Mouse (Mus musculus): ENCODE data around the gene Tmem190. TPM values are rescaled to one million over a fixed set of nuclear protein-coding genes. Genes with fewer than 3 reads are reported as not detected.
"Not testable (repeated sequence)": the region's sequence is repeated elsewhere in the genome, so short reads cannot be mapped to it uniquely, and the experiment has no call there.

Gene Tmem190
- polyA plus RNA-seq, 1 experiment, result 534 TPM

DNA sequence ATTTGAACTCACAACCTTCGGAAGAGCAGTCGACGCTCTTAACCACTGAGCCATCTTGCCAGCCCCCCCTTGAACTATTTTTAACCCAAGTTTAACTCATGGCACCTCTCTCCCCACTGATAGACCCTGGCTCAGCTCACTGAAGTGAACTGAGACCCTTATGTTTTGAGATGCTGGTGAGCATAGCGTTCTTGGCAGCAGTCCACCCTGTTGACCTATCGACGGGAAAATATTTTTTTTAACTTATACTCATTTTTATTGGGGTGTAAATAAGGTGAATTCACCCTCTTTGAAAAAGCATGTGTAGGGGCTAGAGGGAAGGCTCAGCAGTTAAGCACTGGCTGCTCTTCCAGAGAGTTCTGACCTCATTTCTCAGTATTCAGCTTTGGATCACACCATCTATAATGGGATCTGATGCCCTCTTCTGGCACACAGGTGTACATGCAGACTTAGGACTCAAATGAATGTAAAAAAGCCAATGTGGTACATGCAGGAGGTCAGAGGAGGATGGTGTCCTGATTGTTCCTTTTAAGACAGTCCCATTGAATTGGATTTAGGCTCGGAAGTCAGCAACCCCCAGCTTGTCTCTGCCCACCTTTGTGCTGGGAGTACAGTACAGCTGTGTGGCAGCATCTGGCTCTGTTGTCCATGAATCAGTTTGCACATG, 13.2 kb downstream of the Tmem190 start:
- H3K4me1 ChIP-seq (ENCODE audit: control insufficient read depth, insufficient read depth, low read length), result no peaks in the 10 kb centered on the region
- TF ChIP-seq CTCF (IDR thresholded peaks at IDR 0.05; ENCODE audit: control insufficient read depth, insufficient read depth, insufficient replicate concordance, low read depth, low read length), result no peak
- TF ChIP-seq POLR2A (IDR thresholded peaks at IDR 0.05; ENCODE audit: control insufficient read depth, low read depth, low read length), result no peak
- no peak overlapping the region for H3K4me3 ChIP-seq (ENCODE audit: control insufficient read depth, low read depth, low read length)
- no peak overlapping the region for H3K27ac ChIP-seq (ENCODE audit: control insufficient read depth, insufficient read depth, low read depth, low read length)
- peaks cover 2% of the 10 kb centered on the region; the same call in 1 of the 2 replicates for H3K36me3 ChIP-seq (ENCODE audit: control insufficient read depth, insufficient read depth, low read length)
- H3K27me3 ChIP-seq (ENCODE audit: control insufficient read depth, insufficient read depth, low read length), result no peaks in the 10 kb centered on the region

DNA sequence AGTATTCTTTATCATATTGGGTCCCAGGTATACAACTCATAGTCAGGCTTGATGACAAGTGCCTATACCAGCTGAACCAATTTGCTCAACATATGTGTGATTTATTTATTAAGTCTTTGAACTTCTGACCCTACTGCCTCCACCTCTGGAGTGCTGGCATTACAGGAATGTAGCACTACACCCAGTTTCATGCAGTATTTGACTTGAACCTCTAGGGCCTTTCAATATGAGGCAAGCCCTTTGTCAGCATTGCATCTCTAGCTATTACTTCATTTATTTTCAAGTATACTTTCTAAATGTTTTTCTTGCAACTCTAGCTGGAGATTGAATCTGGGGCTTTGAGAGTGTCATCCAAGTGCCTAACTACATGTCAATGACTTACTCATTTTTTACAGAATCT, 19.5 kb downstream of the Tmem190 start:
- no peaks in the 10 kb centered on the region for H3K36me3 ChIP-seq (ENCODE audit: control insufficient read depth, insufficient read depth, low read length)
- no peaks in the 10 kb centered on the region for H3K4me1 ChIP-seq (ENCODE audit: control insufficient read depth, insufficient read depth, low read length)
- TF ChIP-seq CTCF (IDR thresholded peaks at IDR 0.05; ENCODE audit: control insufficient read depth, insufficient read depth, insufficient replicate concordance, low read depth, low read length), result no peak
- TF ChIP-seq POLR2A (IDR thresholded peaks at IDR 0.05; ENCODE audit: control insufficient read depth, low read depth, low read length), result no peak
- H3K4me3 ChIP-seq (ENCODE audit: control insufficient read depth, low read depth, low read length), result no peak overlapping the region
- no peak overlapping the region for H3K27ac ChIP-seq (ENCODE audit: control insufficient read depth, insufficient read depth, low read depth, low read length)
- no peaks in the 10 kb centered on the region for H3K27me3 ChIP-seq (ENCODE audit: control insufficient read depth, insufficient read depth, low read length)

DNA sequence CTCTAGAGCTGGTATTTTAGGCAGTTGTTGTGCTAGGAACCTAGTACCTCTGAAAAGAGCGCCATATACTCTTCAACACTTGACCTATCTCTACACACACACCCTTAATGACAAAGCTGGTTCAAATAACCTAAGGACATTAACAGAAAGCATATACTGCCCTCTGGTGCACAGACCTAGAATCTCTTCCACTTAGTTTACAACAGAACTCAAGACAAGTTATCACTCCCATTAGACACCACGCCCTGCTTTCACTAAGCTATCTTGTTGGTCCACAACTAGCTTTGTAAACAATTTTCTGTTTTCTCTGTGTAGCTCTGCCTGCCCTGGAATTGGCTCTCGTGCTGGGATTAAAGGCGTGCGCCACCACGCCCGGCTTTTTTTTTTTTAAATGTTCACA, 24.0 kb downstream of the Tmem190 start:
- Histone ChIP-seq H3K36me3 (ENCODE audit: control insufficient read depth, insufficient read depth, low read length) (peaks cover 6% of the 10 kb centered on the region), H3K27ac (ENCODE audit: control insufficient read depth, insufficient read depth, low read depth, low read length) (no peak overlapping the region), H3K4me1 (ENCODE audit: control insufficient read depth, insufficient read depth, low read length) (peaks cover 5% of the 10 kb centered on the region), H3K4me3 (ENCODE audit: control insufficient read depth, low read depth, low read length) (no peak overlapping the region), H3K27me3 (ENCODE audit: control insufficient read depth, insufficient read depth, low read length) (no peaks in the 10 kb centered on the region)
- TF ChIP-seq POLR2A (IDR thresholded peaks at IDR 0.05; ENCODE audit: control insufficient read depth, low read depth, low read length) (no peak), CTCF (IDR thresholded peaks at IDR 0.05; ENCODE audit: control insufficient read depth, insufficient read depth, insufficient replicate concordance, low read depth, low read length) (no peak)

DNA sequence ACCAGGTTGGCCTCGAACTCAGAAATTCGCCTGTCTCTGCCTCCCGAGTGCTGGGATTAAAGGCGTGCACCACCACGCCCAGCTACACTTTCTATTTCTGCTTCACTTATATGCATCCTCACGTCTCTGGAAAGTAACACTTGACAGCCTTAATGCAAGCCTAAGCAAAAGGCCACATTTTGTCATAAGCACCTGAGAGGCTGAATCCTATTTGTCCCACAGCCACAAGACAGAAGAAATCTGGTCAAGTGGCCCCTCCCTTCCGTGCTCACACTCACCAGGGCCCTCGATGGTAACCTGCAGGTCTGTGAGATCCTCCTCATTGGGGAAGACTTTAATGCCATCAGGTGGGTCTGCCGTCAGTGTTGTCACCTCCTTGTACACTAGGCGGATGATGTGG, 28.4 kb downstream of the Tmem190 start:
- peak overlapping the region; percentile 95 for H3K4me3 ChIP-seq (ENCODE audit: control insufficient read depth, low read depth, low read length)
- H3K27ac ChIP-seq (ENCODE audit: control insufficient read depth, insufficient read depth, low read depth, low read length), result peak overlapping the region; percentile 100
- H3K36me3 ChIP-seq (ENCODE audit: control insufficient read depth, insufficient read depth, low read length), result not testable (repeated sequence)

DNA sequence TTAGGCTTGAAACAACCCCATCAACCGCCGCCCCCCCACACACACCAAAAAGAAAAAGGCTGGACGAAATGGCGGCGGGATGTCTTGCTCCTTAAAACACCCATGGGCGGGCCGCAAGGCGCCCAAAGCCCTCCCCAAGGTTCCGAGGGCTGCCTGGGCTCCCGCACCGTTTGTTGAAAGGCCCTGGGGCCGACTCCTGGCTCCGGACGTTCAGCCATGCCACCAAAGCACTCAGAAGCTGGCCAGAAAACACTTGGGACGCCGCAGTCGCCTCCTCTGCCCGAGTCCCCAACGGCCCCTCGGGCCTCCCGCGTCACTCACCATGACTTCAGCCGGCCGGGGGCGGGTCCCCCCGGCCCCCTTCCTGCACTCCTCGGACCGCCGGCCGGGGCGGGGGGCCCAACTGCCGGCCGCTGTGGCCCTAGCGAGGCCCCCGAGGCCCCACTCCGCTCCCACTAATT, 29.1 kb downstream of the Tmem190 start:
- H3K4me3 ChIP-seq (ENCODE audit: control insufficient read depth, low read depth, low read length), result peak overlapping the region; percentile 95
- no peaks in the 10 kb centered on the region for H3K27me3 ChIP-seq (ENCODE audit: control insufficient read depth, insufficient read depth, low read length)
- peaks cover 5% of the 10 kb centered on the region for H3K4me1 ChIP-seq (ENCODE audit: control insufficient read depth, insufficient read depth, low read length)
- TF ChIP-seq POLR2A (IDR thresholded peaks at IDR 0.05; ENCODE audit: control insufficient read depth, low read depth, low read length) (no peak), CTCF (IDR thresholded peaks at IDR 0.05; ENCODE audit: control insufficient read depth, insufficient read depth, insufficient replicate concordance, low read depth, low read length) (no peak)
- peak overlapping the region; percentile 100 for H3K27ac ChIP-seq (ENCODE audit: control insufficient read depth, insufficient read depth, low read depth, low read length)
- peaks cover 8% of the 10 kb centered on the region for H3K36me3 ChIP-seq (ENCODE audit: control insufficient read depth, insufficient read depth, low read length)

More for the DNA sequence above, 28.4 kb downstream of the Tmem190 start:
- H3K4me1 ChIP-seq (ENCODE audit: control insufficient read depth, insufficient read depth, low read length); H3K27me3 ChIP-seq (ENCODE audit: control insufficient read depth, insufficient read depth, low read length): not testable (repeated sequence)

DNA sequence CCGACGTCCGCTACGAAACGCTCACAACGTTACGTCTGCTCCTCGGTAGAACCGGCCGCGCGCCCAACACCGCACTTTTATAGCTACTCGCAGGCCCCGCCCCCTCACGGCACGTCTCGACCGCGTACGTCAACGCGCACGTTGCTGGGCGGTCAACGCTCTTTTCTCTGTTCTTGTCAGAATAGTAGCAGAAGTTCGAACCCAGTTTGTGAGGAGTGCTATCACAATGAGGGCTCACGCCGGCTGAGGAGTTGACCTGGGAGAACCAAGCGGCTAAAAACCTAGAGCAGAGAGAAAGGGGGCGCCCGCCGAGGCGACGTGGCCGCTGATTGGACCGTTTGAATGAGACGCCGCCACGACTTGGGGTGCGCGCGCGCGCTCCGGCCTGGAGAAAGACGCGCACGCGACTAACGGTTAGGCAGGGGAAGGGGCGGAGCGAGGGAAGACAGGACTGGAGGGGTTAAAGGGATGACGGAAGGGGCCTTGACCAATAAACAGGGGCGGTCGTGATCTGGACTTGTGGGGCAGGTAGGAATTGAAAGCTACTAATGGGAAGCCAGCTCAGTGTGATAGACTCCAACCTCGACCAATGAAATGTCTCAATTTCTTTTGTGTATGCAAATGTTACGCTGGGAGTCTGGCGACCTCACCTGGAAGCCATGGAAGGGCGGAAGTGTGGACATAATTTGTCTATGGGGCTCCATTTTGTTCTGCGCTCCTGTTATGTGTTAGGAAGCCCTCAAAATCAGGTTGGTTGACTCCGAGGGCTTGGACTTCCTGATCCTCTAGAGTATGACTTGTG, 29.8 kb downstream of the Tmem190 start, which contains the start of gene Ube2s:
Ube2s (minus strand) TSS at position 288 of the 802 bp plus-strand sequence.
- Histone ChIP-seq H3K4me3 (ENCODE audit: control insufficient read depth, low read depth, low read length) (peak within 1 kb of the TSS; percentile 95), H3K36me3 (ENCODE audit: control insufficient read depth, insufficient read depth, low read length) (peaks cover 8% of the 10 kb centered on the region)
- TF ChIP-seq POLR2A (IDR thresholded peaks at IDR 0.05; ENCODE audit: control insufficient read depth, low read depth, low read length) (peak; percentile 95), CTCF (IDR thresholded peaks at IDR 0.05; ENCODE audit: control insufficient read depth, insufficient read depth, insufficient replicate concordance, low read depth, low read length) (no peak)

DNA sequence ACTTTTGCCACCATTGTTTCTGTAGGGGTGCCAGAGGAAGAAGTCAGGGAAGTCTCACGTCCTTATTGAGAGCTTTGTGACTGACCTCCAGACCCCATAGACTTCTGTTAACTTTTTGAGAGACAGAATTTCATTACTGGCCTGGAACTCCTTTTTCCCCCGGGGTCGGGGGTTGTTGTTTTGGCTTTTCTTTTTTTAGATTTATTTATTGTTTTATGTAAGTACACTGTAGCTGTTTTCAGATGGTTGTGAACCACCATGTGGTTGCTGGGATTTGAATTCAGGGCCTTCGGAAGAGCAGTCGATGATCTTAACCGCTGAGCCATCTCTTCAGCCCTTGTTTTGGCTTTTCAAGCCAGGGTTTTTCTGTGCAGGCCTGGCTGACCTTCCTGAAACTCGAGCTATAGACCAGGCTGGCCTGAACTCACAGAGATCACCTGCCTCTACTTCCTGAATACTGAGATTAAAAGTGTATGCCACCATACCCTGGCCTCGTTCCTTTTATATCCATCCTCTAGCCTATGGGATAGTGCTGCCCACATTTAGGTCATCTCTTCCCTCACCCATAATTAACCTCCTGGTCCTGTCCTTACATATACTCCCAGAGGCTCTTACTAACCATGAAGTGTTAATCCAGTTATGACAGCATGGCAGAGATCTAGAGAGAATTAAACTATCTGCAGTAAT, 30.5 kb downstream of the Tmem190 start:
- TF ChIP-seq CTCF (IDR thresholded peaks at IDR 0.05; ENCODE audit: control insufficient read depth, insufficient read depth, insufficient replicate concordance, low read depth, low read length) (no peak), POLR2A (IDR thresholded peaks at IDR 0.05; ENCODE audit: control insufficient read depth, low read depth, low read length) (no peak)
- H3K27me3 ChIP-seq (ENCODE audit: control insufficient read depth, insufficient read depth, low read length), result no peaks in the 10 kb centered on the region
- peaks cover 8% of the 10 kb centered on the region for H3K36me3 ChIP-seq (ENCODE audit: control insufficient read depth, insufficient read depth, low read length)
- H3K4me3 ChIP-seq (ENCODE audit: control insufficient read depth, low read depth, low read length), result peak overlapping the region; percentile 95
- peaks cover 5% of the 10 kb centered on the region for H3K4me1 ChIP-seq (ENCODE audit: control insufficient read depth, insufficient read depth, low read length)
- peak overlapping the region; percentile 100 for H3K27ac ChIP-seq (ENCODE audit: control insufficient read depth, insufficient read depth, low read depth, low read length)

More for the DNA sequence above, 29.8 kb downstream of the Tmem190 start, which contains the start of gene Ube2s:
- Histone ChIP-seq H3K27me3 (ENCODE audit: control insufficient read depth, insufficient read depth, low read length) (no peaks in the 10 kb centered on the region), H3K27ac (ENCODE audit: control insufficient read depth, insufficient read depth, low read depth, low read length) (peak within 1 kb of the TSS; percentile 100), H3K4me1 (ENCODE audit: control insufficient read depth, insufficient read depth, low read length) (peaks cover 5% of the 10 kb centered on the region)

Data from testis, adult 2 months (tissue).